Mouse (Mus musculus) testis, postnatal 10 days (tissue): ENCODE results near the gene Ntf5.
A peak's percentile ranks its signal among the peaks of the same experiment; 100 is the strongest.

ENCODE experiments used
- DNase-seq: peaks from one replicate; pipeline ENCODE4 v3.0.0; 2021; ENCODE audit warnings: low spot score

The Ntf5 gene

GRCm38 (mm10) chr7:45403532-45404261 is 9.8 kb upstream of the Ntf5 start:
- DNase-seq = peak; percentile 86

GRCm38 (mm10) chr7:45405091-45406075 is 8.1 kb upstream of the Ntf5 start, which contains the start of gene Kcna7:
TSS of gene Kcna7 (plus strand) at chr7:45405653.
- DNase-seq = peak; percentile 89

GRCm38 (mm10) chr7:45406157-45407156 is 7.0 kb upstream of the Ntf5 start:
- peak; percentile 79 for DNase-seq

GRCm38 (mm10) chr7:45407836-45408235 is 5.7 kb upstream of the Ntf5 start:
- no peak for DNase-seq

- no peak for DNase-seq
Observed at GRCm38 (mm10) chr7:45408351-45408750, 5.1 kb upstream of the Ntf5 start.

- DNase-seq = no peak
Observed at GRCm38 (mm10) chr7:45408949-45409348, 4.5 kb upstream of the Ntf5 start.

- peak; percentile 39 for DNase-seq
Observed at GRCm38 (mm10) chr7:45409497-45410163, 3.9 kb upstream of the Ntf5 start.

- DNase-seq = no peak
Observed at GRCm38 (mm10) chr7:45412421-45412820, 1.1 kb upstream of the Ntf5 start.

GRCm38 (mm10) chr7:45413864-45414739 is 607 bp downstream of the Ntf5 start:
- DNase-seq = peak; percentile 64

- DNase-seq = no peak
Observed at GRCm38 (mm10) chr7:45414740-45415224, 1.3 kb downstream of the Ntf5 start.

GRCm38 (mm10) chr7:45415636-45416035 is 2.1 kb downstream of the Ntf5 start:
- DNase-seq = no peak

GRCm38 (mm10) chr7:45417962-45418492 is 4.5 kb downstream of the Ntf5 start:
- no peak for DNase-seq

- no peak for DNase-seq
Observed at GRCm38 (mm10) chr7:45419859-45420614, 6.5 kb downstream of the Ntf5 start.

GRCm38 (mm10) chr7:45420615-45420919 is 7.1 kb downstream of the Ntf5 start, which contains the start of gene Lhb:
TSS of gene Lhb (plus strand) at chr7:45420820.
- no peak for DNase-seq

- no peak for DNase-seq
Observed at GRCm38 (mm10) chr7:45421194-45421593, 7.7 kb downstream of the Ntf5 start.

- DNase-seq = no peak
Observed at GRCm38 (mm10) chr7:45426556-45426955, 13.1 kb downstream of the Ntf5 start.

GRCm38 (mm10) chr7:45433835-45434202 is 20.3 kb downstream of the Ntf5 start:
- no peak for DNase-seq

GRCm38 (mm10) chr7:45434203-45435015 is 20.9 kb downstream of the Ntf5 start, which contains the start of gene Gys1:
TSS of gene Gys1 (plus strand) at chr7:45434844.
- peak; percentile 100 for DNase-seq
